Mouse (Mus musculus) ES-E14 (cell line): ENCODE results near the gene Trpm1.

Experiments used
- HCFC1 ChIP-seq: IDR thresholded peaks from 2 replicates; pipeline ENCODE4 v1.6.1; 2012; ENCODE audit warnings: low read length, inconsistent platforms, borderline replicate concordance; ENCODE audit not compliant: insufficient read depth
- MAFK ChIP-seq: IDR thresholded peaks from 2 replicates; pipeline ENCODE4 v1.6.1; 2014; ENCODE audit warnings: mild to moderate bottlenecking, low read depth, low read length, inconsistent platforms; ENCODE audit not compliant: insufficient read depth
- ZC3H11A ChIP-seq: IDR thresholded peaks from 2 replicates; pipeline ENCODE4 v1.6.1; 2012; ENCODE audit warnings: low read depth, mild to moderate bottlenecking, inconsistent platforms, low read length, borderline replicate concordance
- ZNF384 ChIP-seq: IDR thresholded peaks from 2 replicates; pipeline ENCODE4 v1.6.1; 2012; ENCODE audit warnings: low read depth, low read length, inconsistent platforms

- TF ChIP-seq ZC3H11A (no peak), HCFC1 (no peak), MAFK (no peak), ZNF384 (no peak)
Measured at GRCm38 (mm10) chr7:64156271-64156911, 2.8 kb downstream of the Trpm1 start.
